Mouse (Mus musculus) embryonic facial prominence, embryonic 14.5 days (tissue): ENCODE results near the gene Rbl1. TPM values are rescaled to one million over a fixed set of nuclear protein-coding genes. Genes with fewer than 3 reads are reported as not detected.

Source experiments
- ATAC-seq: fragments of 200-750 bp; cut with Nextera tagmentation; 2 replicates; pipeline ENCODE4 v1.8.0; 2017; ENCODE audit warnings: low read depth, moderate number of reproducible peaks, moderate TSS enrichment
- DNase-seq: peaks from one replicate; pipeline ENCODE4 v3.0.0-alpha.2; 2015; ENCODE audit warnings: low spot score
- H3K27ac ChIP-seq: fragments of 300-500 bp; sonication (generic); replicated peaks from 2 replicates; pipeline ENCODE4 v1.5.1; 2014; ENCODE audit warnings: low read depth, mild to moderate bottlenecking, low read length, moderate library complexity
- H3K27me3 ChIP-seq: fragments of 300-500 bp; sonication (generic); replicated peaks from 2 replicates; pipeline ENCODE4 v1.6.1; 2014; ENCODE audit warnings: low read length; ENCODE audit not compliant: control insufficient read depth, insufficient read depth
- H3K36me3 ChIP-seq: fragments of 300-500 bp; sonication (generic); 2 replicates; pipeline ENCODE4 v1.6.1; 2014; ENCODE audit warnings: low read length, mixed read lengths; ENCODE audit not compliant: control insufficient read depth, insufficient read depth
- H3K4me1 ChIP-seq: fragments of 300-500 bp; sonication (generic); 2 replicates; pipeline ENCODE4 v1.6.1; 2014; ENCODE audit warnings: antibody characterized with exemption, low read length; ENCODE audit not compliant: control insufficient read depth, insufficient read depth
- H3K4me2 ChIP-seq: fragments of 300-500 bp; sonication (generic); 2 replicates; pipeline ENCODE4 v1.6.1; 2014; ENCODE audit warnings: low read depth, mild to moderate bottlenecking, low read length, moderate library complexity, mixed read lengths
- H3K4me3 ChIP-seq: fragments of 300-500 bp; sonication (generic); 2 replicates; pipeline ENCODE4 v1.5.1; 2014; ENCODE audit warnings: low read depth, mild to moderate bottlenecking, low read length
- H3K9ac ChIP-seq: fragments of 300-500 bp; sonication (generic); 2 replicates; pipeline ENCODE4 v1.6.1; 2014; ENCODE audit warnings: low read depth, mild to moderate bottlenecking, low read length, moderate library complexity, mixed read lengths
- H3K9me3 ChIP-seq: fragments of 300-500 bp; sonication (generic); 2 replicates; pipeline ENCODE4 v1.6.1; 2016; ENCODE audit warnings: low read length; ENCODE audit not compliant: control insufficient read depth
- WGBS: fragments of 180-500 bp; shearing (Covaris S2); extraction: QIAGEN DNeasy Blood & Tissue Kit; methylation state at CpG from one replicate; pipeline ENCODE4 v1.1.7; 2014; 5-methylcytosine and 5-hydroxymethylcytosine counted together
- polyA plus RNA-seq: library from polyadenylated mRNA; unstranded; fragments of >200 nt; fragmentation: Nextera tagmentation; extraction: Ambion mirVana; gene quantifications from 2 replicates; pipeline ENCODE4 v1.2.1, GENCODE M21; 2014

Gene Rbl1
- polyA plus RNA-seq, 1 experiment from 2014 or later = 16.1 TPM

- Histone ChIP-seq H3K27me3 (no peaks in the 10 kb centered on the region), H3K4me2 (peak overlapping the region; percentile 88), H3K27ac (peak overlapping the region; percentile 61), H3K9me3 (no peaks in the 10 kb centered on the region), H3K36me3 (no peaks in the 10 kb centered on the region), H3K9ac (peak overlapping the region; percentile 74), H3K4me3 (peak overlapping the region; percentile 65), H3K4me1 (peaks cover 6% of the 10 kb centered on the region; the same call in 1 of the 2 replicates)
- DNase-seq (no peak), ATAC-seq (peak; percentile 43)
- WGBS = under 1% methylated on average over 15 of the region's 25 CpGs
Observed at GRCm38 (mm10) chr2:157134479-157134931, 69.8 kb downstream of the Rbl1 start.

GRCm38 (mm10) chr2:157133769-157134478 lies 70.4 kb downstream of the Rbl1 start:
- no peaks in the 10 kb centered on the region for H3K27me3 ChIP-seq
- H3K36me3 ChIP-seq = no peaks in the 10 kb centered on the region
- H3K4me1 ChIP-seq = peaks cover 6% of the 10 kb centered on the region; the same call in 1 of the 2 replicates
- ATAC-seq (no peak; the same call in 1 of the 2 replicates), DNase-seq (peak; percentile 19)
- H3K4me2 ChIP-seq = peak overlapping the region; percentile 88
- peak overlapping the region; percentile 74 for H3K9ac ChIP-seq
- H3K27ac ChIP-seq = peak overlapping the region; percentile 61
- H3K4me3 ChIP-seq = peak overlapping the region; percentile 65
- 17% methylated on average over 11 of the region's 11 CpGs for WGBS
- no peaks in the 10 kb centered on the region for H3K9me3 ChIP-seq

DNA sequence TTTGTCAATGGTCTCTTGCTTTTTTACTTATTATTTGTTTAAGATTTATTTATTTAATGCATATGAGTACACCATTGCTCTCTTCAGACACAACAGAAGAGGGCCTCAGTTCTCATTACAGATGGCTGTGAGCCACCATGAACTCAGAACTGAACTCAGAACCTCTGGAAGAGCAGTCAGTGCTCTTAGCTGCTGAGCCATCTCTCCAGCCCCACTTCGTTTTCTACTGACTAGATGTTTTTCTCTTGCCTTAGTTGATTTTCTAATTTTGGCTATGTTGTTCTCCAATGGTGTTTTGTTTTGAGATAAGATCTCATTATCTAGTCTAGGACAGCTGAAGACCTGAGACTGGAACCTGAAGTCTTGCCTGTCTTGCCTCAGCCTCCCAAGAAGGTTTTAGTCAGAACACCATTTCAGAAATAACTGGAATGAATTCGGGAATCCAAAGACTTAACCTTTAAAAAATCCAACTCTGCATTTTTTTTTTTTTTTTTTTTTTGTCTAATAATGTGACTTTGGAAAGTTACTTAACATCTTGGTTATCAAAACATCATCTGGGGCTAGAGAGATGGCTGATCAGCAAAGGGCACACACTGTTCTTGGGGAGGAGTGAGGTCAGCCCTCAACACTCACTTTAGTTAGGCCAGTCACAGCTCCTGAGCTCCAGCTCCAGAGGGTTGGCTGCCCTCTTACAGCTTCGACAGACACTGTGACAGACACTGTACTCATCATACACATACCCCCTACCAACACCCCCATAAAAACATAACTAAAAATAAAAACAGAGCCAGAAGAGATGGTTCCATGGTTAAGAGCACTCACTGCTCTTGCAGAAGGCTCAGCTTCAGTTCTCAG lies 71.4 kb downstream of the Rbl1 start:
- no peaks in the 10 kb centered on the region for H3K27me3 ChIP-seq
- H3K9me3 ChIP-seq = no peaks in the 10 kb centered on the region
- DNase-seq = no peak
- H3K36me3 ChIP-seq = peaks cover 4% of the 10 kb centered on the region; the same call in 1 of the 2 replicates
- H3K9ac ChIP-seq = no peak overlapping the region
- no peak overlapping the region for H3K4me3 ChIP-seq
- WGBS = 76% methylated on average over 3 of the region's 3 CpGs
- ATAC-seq = no peak
- H3K4me1 ChIP-seq = peaks cover 6% of the 10 kb centered on the region; the same call in 1 of the 2 replicates
- H3K4me2 ChIP-seq = 0 out of 2 replicates have a peak overlapping the region, but pooled peaks have one; percentile 8
- H3K27ac ChIP-seq = no peak overlapping the region

GRCm38 (mm10) chr2:157132086-157132485 lies 72.2 kb downstream of the Rbl1 start:
- Histone ChIP-seq H3K27ac (no peak overlapping the region), H3K36me3 (peaks cover 4% of the 10 kb centered on the region; the same call in 1 of the 2 replicates), H3K4me3 (no peak overlapping the region), H3K9me3 (no peaks in the 10 kb centered on the region), H3K9ac (no peak overlapping the region), H3K4me2 (no peak overlapping the region), H3K27me3 (no peaks in the 10 kb centered on the region), H3K4me1 (peaks cover 6% of the 10 kb centered on the region; the same call in 1 of the 2 replicates)
- DNase-seq = no peak
- WGBS = 83% methylated on average over 1 of the region's 1 CpGs
- ATAC-seq = no peak

GRCm38 (mm10) chr2:157130813-157131514 lies 73.4 kb downstream of the Rbl1 start:
- H3K4me1 ChIP-seq = peaks cover 6% of the 10 kb centered on the region; the same call in 1 of the 2 replicates
- H3K9ac ChIP-seq = no peak overlapping the region
- H3K4me2 ChIP-seq = no peak overlapping the region
- no peak overlapping the region for H3K27ac ChIP-seq
- DNase-seq (no peak), ATAC-seq (no peak)
- H3K27me3 ChIP-seq = no peaks in the 10 kb centered on the region
- WGBS = 82% methylated on average over 8 of the region's 8 CpGs
- no peak overlapping the region for H3K4me3 ChIP-seq
- peaks cover 10% of the 10 kb centered on the region; the same call in 1 of the 2 replicates for H3K36me3 ChIP-seq
- no peaks in the 10 kb centered on the region for H3K9me3 ChIP-seq

- no peak overlapping the region for H3K9ac ChIP-seq
- H3K27me3 ChIP-seq = no peaks in the 10 kb centered on the region
- no peak overlapping the region for H3K27ac ChIP-seq
- H3K4me2 ChIP-seq = no peak overlapping the region
- WGBS = 79% methylated on average over 11 of the region's 11 CpGs
- no peaks in the 10 kb centered on the region for H3K9me3 ChIP-seq
- DNase-seq (no peak), ATAC-seq (no peak)
- H3K4me1 ChIP-seq = 0 out of 2 replicates have a peak, but pooled peaks cover 3% of the 10 kb centered on the region
- H3K4me3 ChIP-seq = no peak overlapping the region
- peaks cover 22% of the 10 kb centered on the region; the same call in 1 of the 2 replicates for H3K36me3 ChIP-seq
Observed at GRCm38 (mm10) chr2:157129601-157130164, 74.7 kb downstream of the Rbl1 start.

DNA sequence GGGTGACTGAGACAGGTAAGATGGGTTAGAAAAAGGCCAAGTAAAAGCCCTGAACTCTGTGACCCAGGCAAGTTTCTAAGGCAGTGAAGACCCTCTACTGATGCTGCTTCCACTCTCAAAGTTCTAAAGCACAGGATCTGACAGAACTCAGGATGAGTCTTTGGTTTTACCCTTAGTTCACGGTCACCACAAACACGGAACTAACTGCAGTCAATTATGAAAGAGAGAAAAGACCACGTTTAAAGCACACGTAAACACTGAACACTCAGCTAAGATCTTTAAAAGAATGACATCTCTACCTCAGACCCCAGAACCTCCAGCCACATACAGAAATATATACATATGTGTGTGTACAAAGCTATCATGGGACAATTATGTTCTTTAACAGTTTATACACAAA lies 75.2 kb downstream of the Rbl1 start:
- H3K4me1 ChIP-seq = 0 out of 2 replicates have a peak, but pooled peaks cover 3% of the 10 kb centered on the region
- ATAC-seq (no peak), DNase-seq (no peak)
- no peak overlapping the region for H3K4me3 ChIP-seq
- 83% methylated on average over 4 of the region's 4 CpGs for WGBS
- H3K9me3 ChIP-seq = no peaks in the 10 kb centered on the region
- H3K4me2 ChIP-seq = no peak overlapping the region
- H3K36me3 ChIP-seq = peaks cover 23% of the 10 kb centered on the region; the same call in 1 of the 2 replicates
- H3K27ac ChIP-seq = no peak overlapping the region
- H3K27me3 ChIP-seq = no peaks in the 10 kb centered on the region
- no peak overlapping the region for H3K9ac ChIP-seq

GRCm38 (mm10) chr2:157128072-157128471 lies 76.3 kb downstream of the Rbl1 start:
- no peak overlapping the region for H3K27ac ChIP-seq
- ATAC-seq = no peak
- DNase-seq = no peak

More at GRCm38 (mm10) chr2:157128072-157128471, 76.3 kb downstream of the Rbl1 start:
- Histone ChIP-seq H3K4me1 (no peaks in the 10 kb centered on the region), H3K36me3 (peaks cover 23% of the 10 kb centered on the region; the same call in 1 of the 2 replicates), H3K9me3 (no peaks in the 10 kb centered on the region), H3K4me3 (no peak overlapping the region), H3K9ac (no peak overlapping the region), H3K27me3 (no peaks in the 10 kb centered on the region), H3K4me2 (no peak overlapping the region)
- 61% methylated on average over 4 of the region's 4 CpGs for WGBS
